Mouse (Mus musculus) left cerebral cortex, postnatal 14 days (tissue): ENCODE measurements around the gene Ppp2r1b. TPM values are rescaled to one million over a fixed set of nuclear protein-coding genes. Genes with fewer than 3 reads are reported as not detected.

Experiments used
- DNase-seq, 2 experiments: peaks; one replicate each; pipeline ENCODE4 v3.0.0; 2021 to 2022; ENCODE audit warnings: low spot score in 2 of 2, mixed read lengths in 1 of 2
- intact Hi-C: fragments of 180-260 bp; cut with DNase I; formaldehyde crosslinking; loops from one replicate; pipeline ENCODE4 v1.15.1; 2025
- total RNA-seq, 2 experiments: library from RNA; stranded (reverse); gene quantifications; 2 replicates each; pipeline ENCODE4 v1.2.3; 2021

The Ppp2r1b gene
- total RNA-seq, 2 experiments from 2014 or later = 19.7 to 21.6 TPM

- intact Hi-C loops = no loop called here
- no peak for DNase-seq
Measured at GRCm38 (mm10) chr9:50858681-50859080, 13.6 kb downstream of the Ppp2r1b start.

- intact Hi-C loops = no loop called here
- DNase-seq = no peak
Measured at GRCm38 (mm10) chr9:50861119-50861839, 16.2 kb downstream of the Ppp2r1b start.

GRCm38 (mm10) chr9:50863824-50864223 is 18.7 kb downstream of the Ppp2r1b start:
- intact Hi-C loops = no loop called here
- DNase-seq = no peak

- DNase-seq = no peak
- intact Hi-C loops = no loop called here
Measured at GRCm38 (mm10) chr9:50864877-50865276, 19.8 kb downstream of the Ppp2r1b start.

GRCm38 (mm10) chr9:50865803-50866202 is 20.7 kb downstream of the Ppp2r1b start:
- DNase-seq = no peak
- intact Hi-C loops = no loop called here

GRCm38 (mm10) chr9:50867015-50867414 is 21.9 kb downstream of the Ppp2r1b start:
- DNase-seq = no peak
- intact Hi-C loops = no loop called here

GRCm38 (mm10) chr9:50868182-50868581 is 23.1 kb downstream of the Ppp2r1b start:
- no peak for DNase-seq
- intact Hi-C loops = no loop called here

GRCm38 (mm10) chr9:50873210-50873609 is 28.1 kb downstream of the Ppp2r1b start:
- intact Hi-C loops = no loop called here
- no peak for DNase-seq

- intact Hi-C loops = no loop called here
- no peak for DNase-seq
Measured at GRCm38 (mm10) chr9:50874031-50874430, 28.9 kb downstream of the Ppp2r1b start.

GRCm38 (mm10) chr9:50875470-50875869 is 30.4 kb downstream of the Ppp2r1b start:
- intact Hi-C loops = no loop called here

GRCm38 (mm10) chr9:50876287-50876686 is 31.2 kb downstream of the Ppp2r1b start:
- intact Hi-C loops = no loop called here
- no peak for DNase-seq

More at GRCm38 (mm10) chr9:50875470-50875869, 30.4 kb downstream of the Ppp2r1b start:
- DNase-seq = no peak

GRCm38 (mm10) chr9:50877431-50877830 is 32.3 kb downstream of the Ppp2r1b start:
- no peak for DNase-seq
- intact Hi-C loops = no loop called here

GRCm38 (mm10) chr9:50882183-50882582 is 37.1 kb downstream of the Ppp2r1b start:
- intact Hi-C loops = no loop called here
- no peak for DNase-seq

GRCm38 (mm10) chr9:50884093-50884492 is 39.0 kb downstream of the Ppp2r1b start:
- peak in 1 of 2 experiments; percentile 66 for DNase-seq
- intact Hi-C loops = no loop called here

- intact Hi-C loops = no loop called here
- DNase-seq = peak; percentile 60 to 80
Measured at GRCm38 (mm10) chr9:50884741-50885599, 39.9 kb downstream of the Ppp2r1b start.

GRCm38 (mm10) chr9:50885600-50885987 is 40.5 kb downstream of the Ppp2r1b start:
- intact Hi-C loops = no loop called here
- no peak for DNase-seq

GRCm38 (mm10) chr9:50886870-50887269 is 41.8 kb downstream of the Ppp2r1b start:
- DNase-seq = no peak
- intact Hi-C loops = no loop called here

GRCm38 (mm10) chr9:50887351-50887750 is 42.2 kb downstream of the Ppp2r1b start:
- intact Hi-C loops = no loop called here
- no peak for DNase-seq

GRCm38 (mm10) chr9:50889211-50889610 is 44.1 kb downstream of the Ppp2r1b start:
- intact Hi-C loops = no loop called here

GRCm38 (mm10) chr9:50889964-50890363 is 44.9 kb downstream of the Ppp2r1b start:
- intact Hi-C loops = no loop called here

More at GRCm38 (mm10) chr9:50889211-50889610, 44.1 kb downstream of the Ppp2r1b start:
- no peak for DNase-seq

More at GRCm38 (mm10) chr9:50889964-50890363, 44.9 kb downstream of the Ppp2r1b start:
- DNase-seq = no peak
